Mouse (Mus musculus) forebrain, embryonic 13.5 days (tissue): ENCODE data around the gene Muc13. TPM values are rescaled to one million over a fixed set of nuclear protein-coding genes. Genes with fewer than 3 reads are reported as not detected.

ENCODE experiments used
- ATAC-seq: fragments of 200-750 bp; cut with Nextera tagmentation; 2 replicates; pipeline ENCODE4 v1.8.0; 2017
- H3K27ac ChIP-seq: fragments of 300-500 bp; sonication (generic); 2 replicates; pipeline ENCODE4 v1.5.1; 2015; ENCODE audit warnings: inconsistent platforms, mild to moderate bottlenecking, moderate library complexity
- H3K27me3 ChIP-seq: fragments of 300-500 bp; sonication (generic); 2 replicates; pipeline ENCODE4 v1.6.1; 2015; ENCODE audit warnings: mild to moderate bottlenecking, inconsistent platforms
- H3K36me3 ChIP-seq: fragments of 300-500 bp; sonication (generic); 2 replicates; pipeline ENCODE4 v1.6.1; 2015; ENCODE audit warnings: mild to moderate bottlenecking, inconsistent platforms; ENCODE audit not compliant: poor library complexity, severe bottlenecking
- H3K4me1 ChIP-seq: fragments of 300-500 bp; sonication (generic); 2 replicates; pipeline ENCODE4 v1.6.1; 2015; ENCODE audit warnings: inconsistent platforms
- H3K4me2 ChIP-seq: fragments of 300-500 bp; sonication (generic); 2 replicates; pipeline ENCODE4 v1.6.1; 2015; ENCODE audit warnings: inconsistent platforms, mild to moderate bottlenecking, moderate library complexity
- H3K4me3 ChIP-seq: fragments of 300-500 bp; sonication (generic); 2 replicates; pipeline ENCODE4 v1.5.1; 2015; ENCODE audit warnings: mild to moderate bottlenecking, inconsistent platforms
- H3K9ac ChIP-seq: fragments of 300-500 bp; sonication (generic); 2 replicates; pipeline ENCODE4 v1.6.1; 2015; ENCODE audit warnings: mild to moderate bottlenecking, inconsistent platforms
- H3K9me3 ChIP-seq: fragments of 300-500 bp; sonication (generic); replicated peaks from 2 replicates; pipeline ENCODE4 v1.6.1; 2016; ENCODE audit warnings: inconsistent platforms
- WGBS: fragments of 180-500 bp; shearing (Covaris S2); methylation state at CpG from one replicate; pipeline ENCODE4 v1.1.7; 2015; 5-methylcytosine and 5-hydroxymethylcytosine counted together
- polyA plus RNA-seq: library from polyadenylated mRNA; unstranded; fragments of >200 nt; fragmentation: Nextera tagmentation; extraction: Ambion mirVana; gene quantifications from 2 replicates; pipeline ENCODE4 v1.2.1, GENCODE M21; 2015

Gene Muc13
- polyA plus RNA-seq, 1 experiment from 2014 or later: not detected

DNA sequence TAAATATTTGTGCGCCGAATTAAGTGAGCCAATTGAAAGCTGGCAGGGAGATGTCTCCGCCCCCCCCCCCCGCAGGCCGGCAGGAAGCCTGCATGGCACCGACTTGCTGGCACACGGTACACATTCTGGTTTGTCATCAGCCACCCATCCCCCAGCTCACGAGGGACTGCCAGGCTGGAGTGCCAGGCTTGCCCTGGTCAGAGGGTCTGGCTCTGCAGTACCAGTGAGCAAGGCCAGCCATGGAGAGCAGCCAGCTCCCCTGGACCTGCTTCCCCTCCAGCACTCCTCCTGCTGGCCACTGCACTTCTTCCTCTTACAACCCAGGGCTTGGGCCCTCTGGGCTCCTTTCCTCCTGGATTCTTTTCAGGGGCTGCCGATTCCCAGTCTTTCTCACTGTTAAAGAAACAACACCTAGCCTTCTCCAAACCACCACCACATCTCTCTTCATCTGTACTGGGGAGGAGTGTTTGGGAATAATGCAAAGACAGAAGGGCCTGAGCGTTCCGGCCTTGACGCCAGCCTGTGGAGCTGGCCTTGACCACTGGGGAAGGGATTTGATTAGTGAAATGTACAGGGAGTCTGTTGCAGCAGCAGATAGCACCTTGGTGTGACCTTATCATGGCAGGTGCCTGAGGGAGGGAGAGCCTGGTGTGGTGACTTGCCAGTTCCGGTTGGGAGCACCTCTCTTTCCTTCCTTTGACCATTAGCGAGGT, 66.3 kb downstream of the Muc13 start:
- no peaks in the 10 kb centered on the region for H3K9me3 ChIP-seq
- no peaks in the 10 kb centered on the region for H3K27me3 ChIP-seq
- peak overlapping the region; percentile 21; the same call in 1 of the 2 replicates for H3K9ac ChIP-seq
- no peak overlapping the region for H3K4me3 ChIP-seq
- no peak overlapping the region for H3K27ac ChIP-seq
- peak; percentile 85 for ATAC-seq
- WGBS: 36% methylated on average over 14 of the region's 14 CpGs
- peaks cover 10% of the 10 kb centered on the region for H3K4me1 ChIP-seq
- H3K4me2 ChIP-seq: peak overlapping the region; percentile 42
- H3K36me3 ChIP-seq: no peaks in the 10 kb centered on the region

DNA sequence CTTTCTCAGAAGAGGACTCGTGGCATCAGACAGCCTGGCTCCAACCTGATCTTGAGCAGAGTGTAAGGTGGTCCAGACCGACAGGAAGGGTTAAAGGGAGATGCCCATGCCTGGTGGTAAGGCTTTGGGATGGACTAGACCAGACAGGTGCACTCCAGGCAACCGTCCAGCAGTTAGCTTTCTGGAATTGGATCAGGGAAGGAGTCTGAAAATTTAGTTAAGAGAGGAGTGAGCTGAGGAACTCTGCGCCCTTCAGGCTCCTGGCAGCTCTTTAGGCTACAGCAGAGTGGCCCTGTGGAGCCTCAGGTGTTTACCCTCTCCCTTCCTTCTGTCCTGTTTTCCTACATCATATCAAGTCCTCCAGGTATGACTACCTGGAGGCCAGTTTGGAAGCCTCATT, 68.6 kb downstream of the Muc13 start:
- H3K4me1 ChIP-seq: peaks cover 10% of the 10 kb centered on the region
- no peaks in the 10 kb centered on the region for H3K27me3 ChIP-seq
- H3K36me3 ChIP-seq: no peaks in the 10 kb centered on the region
- ATAC-seq: no peak
- H3K27ac ChIP-seq: no peak overlapping the region
- H3K4me2 ChIP-seq: no peak overlapping the region
- no peak overlapping the region for H3K9ac ChIP-seq
- H3K4me3 ChIP-seq: no peak overlapping the region
- no peaks in the 10 kb centered on the region for H3K9me3 ChIP-seq
- 74% methylated on average over 4 of the region's 4 CpGs for WGBS

DNA sequence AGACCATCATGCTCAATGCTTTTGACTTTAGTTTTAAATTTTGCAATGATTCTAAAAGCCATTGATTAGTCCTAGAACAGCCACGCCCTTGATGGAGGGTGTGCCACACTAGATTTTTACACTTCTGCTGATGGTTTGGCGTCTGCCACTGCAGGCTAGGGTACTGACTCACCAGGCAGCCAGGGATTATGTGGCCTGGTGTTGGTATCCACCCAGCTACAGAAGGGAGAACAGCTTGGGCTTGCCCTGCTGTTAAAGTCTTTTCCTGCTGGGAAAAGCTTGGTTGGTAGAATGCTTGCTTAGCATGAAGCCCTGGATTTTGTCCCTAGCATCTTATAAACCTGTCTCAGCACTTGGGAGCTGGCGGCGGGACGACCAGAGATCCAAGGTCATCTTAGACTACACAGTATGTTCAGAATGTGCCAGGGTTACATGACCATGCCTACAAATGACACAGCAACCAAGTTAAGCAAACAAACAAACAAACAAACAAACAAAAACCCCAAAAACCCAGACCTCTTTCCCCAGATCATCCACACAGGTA, 69.4 kb downstream of the Muc13 start:
- H3K4me3 ChIP-seq: no peak overlapping the region
- ATAC-seq: no peak
- H3K4me1 ChIP-seq: peaks cover 10% of the 10 kb centered on the region
- H3K9me3 ChIP-seq: no peaks in the 10 kb centered on the region
- no peak overlapping the region for H3K4me2 ChIP-seq
- no peaks in the 10 kb centered on the region for H3K27me3 ChIP-seq
- 76% methylated on average over 5 of the region's 5 CpGs for WGBS
- H3K9ac ChIP-seq: no peak overlapping the region
- no peaks in the 10 kb centered on the region for H3K36me3 ChIP-seq
- H3K27ac ChIP-seq: no peak overlapping the region

Other genes starting within 250 kb of the Muc13 start
- 21.3 and 22.3 TPM in 2 replicates for gene Heg1, start 109.7 kb upstream of the Muc13 start, polyA plus RNA-seq
- gene Itgb5, start 35.6 kb downstream of the Muc13 start, polyA plus RNA-seq: 1.8 and 2.5 TPM in 2 replicates
- 40.4 and 46.8 TPM in 2 replicates for gene Umps, start 173.0 kb downstream of the Muc13 start, polyA plus RNA-seq